Mouse (Mus musculus) Patski (cell line): ENCODE results near the gene Chaf1b. TPM values are rescaled to one million over a fixed set of nuclear protein-coding genes. Genes with fewer than 3 reads are reported as not detected.

Experiments used
- ATAC-seq: fragments of 100-300 bp; one replicate; pipeline ENCODE4 v1.8.0; 2021
- CTCF ChIA-PET: fragments of 350-600 bp; sonication (Branson Sonifier 250); formaldehyde crosslinking; loops from one replicate; lab custom pipeline; 2022; ENCODE audit warnings: inconsistent platforms; lab: Charles Lee
- POLR2A ChIA-PET: fragments of 350-600 bp; sonication (Branson Sonifier 250); formaldehyde crosslinking; loops from one replicate; lab custom pipeline; 2022; ENCODE audit warnings: antibody characterized with exemption, inconsistent platforms; lab: Charles Lee
- DNase-seq: peaks from one replicate; pipeline ENCODE4 v3.0.0-alpha.2; 2011; ENCODE audit warnings: low read depth, low spot score
- H3K27me3 ChIP-seq: fragments of 371-371 bp; one replicate; pipeline ENCODE4 v1.5.1; 2021
- CTCF ChIP-seq: fragments of 100-300 bp; IDR thresholded peaks from one replicate; pipeline ENCODE4 v1.5.1; 2021
- in situ Hi-C: fragments of 300-500 bp; cut with MboI; formaldehyde crosslinking; loops from 3 replicates; pipeline ENCODE4 v1.11.1; 2018; ENCODE audit warnings: low pct_unique_long_range_greater_than_20kb, mixed read lengths
- polyA plus RNA-seq: library from polyadenylated mRNA; unstranded; gene quantifications from one replicate; pipeline ENCODE4 v1.2.3, GENCODE M21; 2021

Gene Chaf1b
- polyA plus RNA-seq, 1 experiment from 2014 or later = 32.1 TPM

- no peaks in the 10 kb centered on the region for H3K27me3 ChIP-seq
- CTCF ChIA-PET = no interaction called here
- ATAC-seq (no peak), DNase-seq (no peak)
- TF ChIP-seq CTCF = no peak
- POLR2A ChIA-PET = no interaction called here
- in situ Hi-C loops = no loop called here
These were observed 29.1 kb downstream of the Chaf1b start for GRCm38 (mm10) chr16:93912808-93913207.

DNA sequence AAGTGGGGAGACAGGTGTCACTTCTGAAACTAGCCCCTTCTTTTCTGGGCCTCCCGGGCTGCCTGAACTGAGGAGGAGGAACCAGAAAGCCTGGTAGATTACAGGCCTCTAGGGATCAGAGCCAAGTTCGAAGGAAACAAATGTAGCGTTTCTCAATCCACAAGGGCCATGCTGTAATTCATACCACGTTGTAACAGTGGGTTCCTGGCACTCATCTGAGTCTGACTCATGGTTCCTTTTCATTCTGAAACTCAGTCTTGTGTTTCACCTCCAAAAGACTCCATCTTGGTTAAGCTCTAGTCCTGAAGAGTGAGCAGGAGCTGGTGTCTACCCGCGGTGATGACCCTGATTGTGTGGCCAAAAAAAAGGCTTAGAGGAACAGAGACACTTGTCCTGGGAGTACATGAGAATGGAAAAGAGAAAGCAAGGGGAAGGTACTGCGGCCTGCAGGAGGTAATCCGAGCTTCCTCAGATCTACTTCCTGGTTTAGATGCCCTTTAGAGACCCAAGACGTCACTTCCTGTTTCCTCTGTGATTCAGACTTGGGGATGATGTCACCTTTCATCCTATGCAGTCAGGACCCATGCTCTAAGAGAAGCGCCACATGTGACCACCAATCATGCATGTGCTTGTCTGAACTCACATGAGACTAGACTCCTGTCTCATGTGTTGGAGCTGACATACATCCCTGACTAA lies 30.3 kb downstream of the Chaf1b start:
- DNase-seq (peak; percentile 65), ATAC-seq (peak; percentile 36)
- ChIA-PET CTCF (interaction anchor here (1.4 kb wide), 1 partner anchor 400 kb away, joined by 3 read pairs; the partner anchor contains the start of gene Hlcs), POLR2A (interaction anchor here (1.7 kb wide), 1 partner anchor 7 kb away, joined by 4 read pairs; no protein-coding TSS in a partner anchor)
- in situ Hi-C loops = no loop called here
- TF ChIP-seq CTCF = no peak
- H3K27me3 ChIP-seq = no peaks in the 10 kb centered on the region

DNA sequence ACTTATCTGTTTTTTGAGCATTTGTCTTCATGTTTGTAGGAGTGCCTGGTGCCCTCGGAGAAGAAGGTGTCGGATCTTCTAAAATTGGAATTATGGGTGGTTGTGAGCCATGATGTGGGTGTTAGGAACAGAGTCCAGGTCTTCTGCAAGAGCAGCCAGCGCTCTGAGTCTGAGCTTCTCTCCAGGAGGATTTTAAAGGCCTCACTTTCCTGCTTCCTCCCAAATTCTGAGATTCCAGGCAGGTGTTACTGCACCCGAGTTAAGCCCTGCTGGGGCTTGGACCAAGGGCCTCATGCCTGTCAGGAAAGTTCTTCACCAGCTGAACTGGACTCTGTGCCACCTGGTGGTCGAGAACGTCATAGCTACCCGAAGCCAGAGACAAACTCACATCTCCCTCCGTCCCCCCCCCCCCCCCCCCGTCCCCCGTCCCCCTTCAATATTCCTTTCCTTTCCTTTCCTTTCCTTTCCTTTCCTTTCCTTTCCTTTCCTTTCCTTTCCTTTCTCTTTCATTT lies 31.7 kb downstream of the Chaf1b start:
- H3K27me3 ChIP-seq = no peaks in the 10 kb centered on the region
- DNase-seq (no peak), ATAC-seq (no peak)
- ChIA-PET POLR2A (interaction anchor here (0.6 to 1.7 kb wide), 2 partner anchors 9 to 613 kb away, joined by 3 to 4 read pairs; no protein-coding TSS in a partner anchor), CTCF (interaction anchor here (0.8 to 2.2 kb wide), 8 partner anchors 8 to 398 kb away, joined by 3 to 12 read pairs (median 4); partner anchors contain the start of gene Hlcs)
- no peak for TF ChIP-seq CTCF
- in situ Hi-C loops = no loop called here

- TF ChIP-seq CTCF = no peak
- ChIA-PET POLR2A (interaction anchor here (0.5 kb wide), 1 partner anchor 10 kb away, joined by 3 read pairs; no protein-coding TSS in a partner anchor), CTCF (interaction anchor here (0.8 to 1.7 kb wide), 9 partner anchors 10 to 396 kb away, joined by 3 to 9 read pairs (median 4); partner anchors contain the start of gene Hlcs)
- H3K27me3 ChIP-seq = no peaks in the 10 kb centered on the region
- in situ Hi-C loops = no loop called here
- DNase-seq (no peak), ATAC-seq (peak; percentile 44)
These were observed 34.3 kb downstream of the Chaf1b start for GRCm38 (mm10) chr16:93917712-93918678.

DNA sequence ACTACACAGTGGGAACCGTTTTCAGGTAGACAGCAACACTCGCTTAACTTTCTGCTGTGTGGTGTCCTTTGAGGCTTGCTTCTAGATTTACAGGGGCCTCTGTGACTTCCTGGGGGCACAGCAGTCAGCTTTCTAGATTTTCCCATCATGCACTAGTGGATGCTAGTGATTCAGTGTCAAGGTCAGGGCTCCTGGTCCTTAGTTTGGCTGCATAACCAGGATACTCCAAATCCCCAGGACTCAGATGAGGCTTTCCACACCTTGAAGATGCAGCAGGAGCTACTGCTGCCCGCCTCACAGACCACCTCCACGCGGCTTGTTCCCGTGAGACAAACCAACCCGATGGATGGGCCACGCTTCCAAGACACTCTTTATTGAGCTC lies 35.0 kb downstream of the Chaf1b start:
- no peak for TF ChIP-seq CTCF
- POLR2A ChIA-PET = interaction anchor here (0.5 kb wide), 1 partner anchor 11 kb away, joined by 3 read pairs; no protein-coding TSS in a partner anchor
- in situ Hi-C loops = no loop called here
- no peak for DNase-seq
- H3K27me3 ChIP-seq = no peaks in the 10 kb centered on the region
- ATAC-seq = no peak
- CTCF ChIA-PET = interaction anchor here (0.8 to 1.7 kb wide), 9 partner anchors 11 to 395 kb away, joined by 3 to 9 read pairs (median 4); partner anchors contain the start of gene Hlcs

GRCm38 (mm10) chr16:93919189-93919588 lies 35.5 kb downstream of the Chaf1b start:
- ChIA-PET CTCF (interaction anchor here (0.8 to 1.6 kb wide), 6 partner anchors 12 to 394 kb away, joined by 3 to 9 read pairs (median 3); partner anchors contain the start of gene Hlcs), POLR2A (no interaction called here)
- no peak for TF ChIP-seq CTCF
- ATAC-seq (no peak), DNase-seq (no peak)
- H3K27me3 ChIP-seq = no peaks in the 10 kb centered on the region
- in situ Hi-C loops = no loop called here

DNA sequence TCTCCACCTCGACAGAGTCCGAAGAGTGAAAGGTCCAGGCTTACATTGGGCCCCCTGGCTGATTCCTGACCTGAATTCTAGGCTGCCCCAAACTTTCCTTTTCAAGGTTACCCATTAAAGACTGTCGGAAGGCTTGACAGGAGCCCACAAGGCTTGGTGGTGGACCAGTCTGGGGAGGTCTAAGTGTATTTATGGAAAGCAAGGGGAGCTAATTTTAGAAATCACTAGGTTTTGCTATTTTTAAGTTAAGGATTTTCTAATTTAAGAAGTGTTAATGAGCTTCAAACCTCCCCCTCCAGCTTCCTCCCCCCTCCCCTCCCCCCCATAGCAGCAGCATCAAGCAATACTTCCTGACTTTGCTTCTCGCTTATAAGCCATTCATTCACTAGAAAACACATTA lies 37.0 kb downstream of the Chaf1b start:
- no peaks in the 10 kb centered on the region for H3K27me3 ChIP-seq
- in situ Hi-C loops = no loop called here
- POLR2A ChIA-PET = no interaction called here
- CTCF ChIA-PET = interaction anchor here (1.0 to 1.3 kb wide), 2 partner anchors 15 to 18 kb away, joined by 4 read pairs; no protein-coding TSS in a partner anchor
- DNase-seq (no peak), ATAC-seq (no peak)
- TF ChIP-seq CTCF = no peak

DNA sequence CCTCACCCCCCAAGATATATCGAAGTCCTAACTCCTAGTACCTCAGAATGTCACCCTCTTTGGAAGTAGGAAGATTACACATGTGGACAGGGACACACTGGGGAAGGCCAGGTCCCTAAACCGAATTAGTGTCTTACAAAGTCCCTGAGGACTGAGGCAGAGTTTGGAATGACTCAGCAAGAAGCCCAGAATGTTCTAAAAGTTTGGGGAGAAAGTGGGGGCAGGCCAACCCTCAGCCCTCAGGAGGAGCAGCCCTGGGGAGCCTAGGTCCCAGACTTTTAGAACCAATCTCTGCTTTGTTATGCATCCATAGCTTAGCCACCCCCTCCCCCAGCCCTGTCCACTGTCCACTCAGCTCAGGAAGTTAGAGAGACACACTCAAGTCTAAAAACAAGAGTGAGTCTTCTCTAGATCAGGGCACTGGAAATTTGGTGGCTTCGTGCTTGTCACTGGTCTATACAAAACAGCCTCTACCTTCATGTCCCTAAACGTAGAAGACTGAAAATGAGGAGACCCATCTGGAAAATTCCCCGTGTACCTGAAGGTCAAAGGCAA lies 39.2 kb downstream of the Chaf1b start:
- ATAC-seq (no peak), DNase-seq (no peak)
- in situ Hi-C loops = no loop called here
- no peak for TF ChIP-seq CTCF
- CTCF ChIA-PET = interaction anchor here (0.9 kb wide), 1 partner anchor 15 kb away, joined by 3 read pairs; no protein-coding TSS in a partner anchor
- POLR2A ChIA-PET = no interaction called here
- no peaks in the 10 kb centered on the region for H3K27me3 ChIP-seq

DNA sequence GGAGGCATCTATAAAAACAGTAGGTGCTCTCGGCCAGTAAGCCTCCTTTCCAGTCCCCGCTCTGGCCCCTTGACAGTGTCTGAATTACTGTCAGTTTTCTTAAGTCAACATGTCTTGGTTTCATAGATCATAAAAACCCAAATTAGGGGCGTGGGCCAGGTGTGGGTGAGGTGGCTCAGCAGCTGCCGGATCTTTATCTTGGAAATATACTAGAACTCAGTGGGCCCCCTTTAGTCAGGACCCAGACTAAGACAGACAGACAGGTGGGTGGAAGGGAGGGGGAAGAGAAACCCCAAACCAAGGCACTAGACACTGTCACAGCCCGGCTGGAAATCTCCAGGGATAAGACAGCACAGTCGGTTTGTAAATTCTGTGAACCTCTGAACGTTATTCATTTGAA lies 40.1 kb downstream of the Chaf1b start:
- ChIA-PET POLR2A (no interaction called here), CTCF (interaction anchor here (0.9 to 1.2 kb wide), 2 partner anchors 14 to 15 kb away, joined by 3 to 5 read pairs; no protein-coding TSS in a partner anchor)
- no peaks in the 10 kb centered on the region for H3K27me3 ChIP-seq
- in situ Hi-C loops = no loop called here
- DNase-seq (no peak), ATAC-seq (no peak)
- TF ChIP-seq CTCF = no peak
